Mouse (Mus musculus) liver, adult 2 months (tissue): Measurements from ENCODE around the gene Ahcyl1.

Source experiments
- CTCF ChIP-seq: fragments of 200-500 bp; IDR thresholded peaks from 2 replicates; pipeline ENCODE4 v1.5.1; 2011; ENCODE audit warnings: low read depth, low read length, control low read depth
- POLR2A ChIP-seq: fragments of 200-500 bp; IDR thresholded peaks from 2 replicates; pipeline ENCODE4 v1.6.1; 2011; ENCODE audit warnings: low read length, control low read depth; ENCODE audit not compliant: insufficient read depth; ENCODE audit errors: extremely low read depth

- TF ChIP-seq CTCF (no peak), POLR2A (no peak)
These were observed 62.5 kb downstream of the Ahcyl1 start for GRCm38 (mm10) chr3:107633906-107634305.
